Mouse (Mus musculus) frontal cortex, postnatal 10 days (tissue): Measurements from ENCODE around the gene Fam214a.

Experiments
- DNase-seq, 2 experiments: peaks; one replicate each; pipeline ENCODE4 v3.0.0; 2022; ENCODE audit warnings: low spot score in 2 of 2, mixed read lengths in 1 of 2

Fam214a gene

DNA sequence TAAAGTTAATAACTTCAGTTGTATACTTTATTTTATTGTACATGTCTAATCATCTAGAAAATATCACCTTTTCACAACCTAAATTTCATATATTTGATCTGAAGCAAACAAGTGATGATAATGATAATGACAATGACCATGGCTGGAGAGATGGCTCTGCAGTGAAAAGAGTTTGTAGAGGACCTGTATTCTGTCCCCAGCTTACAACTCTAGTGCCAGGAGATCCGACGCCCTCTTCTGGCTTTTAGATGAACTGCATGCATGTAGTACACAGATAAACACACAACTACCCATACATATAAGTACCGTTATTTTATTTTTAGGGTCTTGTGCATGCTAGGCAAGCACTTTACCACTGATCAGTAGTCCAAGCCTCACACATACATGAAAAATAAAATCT, 1.2 kb upstream of the Fam214a start:
- no peak for DNase-seq

DNA sequence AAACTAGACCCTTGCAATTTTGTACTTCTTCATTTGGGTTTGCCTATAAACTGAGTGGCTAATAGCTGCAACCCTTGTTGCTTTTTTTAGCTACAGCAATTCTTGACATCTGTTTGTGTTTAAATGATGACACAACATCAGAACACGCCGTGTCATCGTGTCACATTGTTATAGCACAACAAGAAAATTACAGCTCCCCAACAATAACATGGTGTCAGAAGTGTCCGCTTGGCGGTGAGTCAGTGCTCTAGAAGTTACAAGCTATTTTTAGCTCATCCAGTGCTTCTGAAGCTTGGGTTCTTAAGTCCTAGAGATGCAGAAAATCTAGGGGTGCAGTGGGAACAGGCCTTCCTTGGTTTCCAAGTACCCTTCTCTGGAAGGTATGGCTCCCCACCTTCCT, 578 bp upstream of the Fam214a start:
- peak; percentile 16 to 28 for DNase-seq

DNA sequence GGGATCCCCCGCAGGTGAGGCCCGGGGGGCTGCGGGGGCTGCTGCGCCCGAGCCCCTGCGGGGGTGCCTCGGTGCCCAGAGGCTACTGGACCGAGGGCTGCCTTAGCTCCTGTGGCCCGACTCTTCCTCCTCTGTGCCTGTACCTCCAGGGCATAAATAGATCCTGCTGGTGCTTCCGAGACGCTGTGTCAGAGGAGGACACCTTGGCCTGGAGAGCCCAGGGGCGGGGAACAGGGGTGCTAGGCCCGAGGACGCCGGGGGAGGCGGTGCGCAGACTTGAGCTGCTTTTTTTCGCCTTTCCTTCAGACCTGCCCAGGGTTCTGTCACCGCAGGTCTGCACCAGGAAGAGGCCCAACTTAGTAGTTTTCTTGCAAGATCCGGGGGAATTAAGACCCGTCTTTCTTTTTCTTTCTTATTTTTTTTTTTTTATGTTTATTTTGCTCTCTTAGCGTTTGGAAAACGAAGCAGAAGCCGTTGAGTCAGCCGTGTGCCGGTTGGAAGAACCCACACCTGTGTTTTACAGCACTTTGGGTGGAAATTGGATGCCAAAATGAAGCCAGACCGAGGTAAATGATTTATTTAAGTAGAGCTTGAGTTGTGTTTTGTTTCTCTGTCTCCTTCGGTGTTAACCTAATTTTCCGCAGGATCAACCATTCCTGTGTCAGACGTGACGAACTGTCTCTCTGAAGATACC, 728 bp downstream of the Fam214a start:
- peak; percentile 33 to 53 for DNase-seq

DNA sequence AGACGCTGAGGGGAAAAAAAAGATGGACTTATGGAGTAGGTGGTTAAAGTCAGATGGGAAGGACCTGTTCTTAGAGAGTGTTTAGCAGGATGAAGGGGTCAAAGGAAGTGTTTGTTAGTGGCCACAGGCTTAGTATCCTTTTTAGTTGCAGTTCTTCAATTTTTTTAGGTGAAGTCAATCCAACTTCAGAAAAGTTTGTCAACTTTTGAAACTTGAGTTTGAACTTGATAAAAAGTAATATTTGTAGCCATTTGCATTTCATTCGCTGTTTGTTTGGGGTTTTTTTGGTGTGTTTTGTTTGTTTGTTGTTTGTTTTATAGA, 1.2 kb downstream of the Fam214a start:
- DNase-seq: no peak

DNA sequence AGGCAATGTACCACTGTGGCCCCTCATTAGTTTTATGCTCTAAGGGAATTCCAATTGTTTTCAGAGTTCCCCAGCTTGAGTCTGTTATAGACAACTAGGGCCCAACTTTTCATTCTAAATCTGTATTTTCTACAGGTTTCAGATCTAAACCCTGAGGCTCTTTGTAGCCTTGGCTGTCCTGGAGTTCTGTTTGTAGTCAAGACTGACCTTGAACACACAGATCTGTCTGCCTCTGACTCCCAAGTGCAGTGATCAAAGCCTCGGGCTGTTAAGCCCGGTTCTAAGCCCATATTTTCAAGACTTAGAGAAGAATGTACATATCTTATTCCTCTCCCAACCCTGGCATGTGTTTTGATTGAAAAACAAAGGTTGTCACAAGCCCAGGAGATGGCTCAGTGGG, 1.7 kb downstream of the Fam214a start:
- no peak for DNase-seq

DNA sequence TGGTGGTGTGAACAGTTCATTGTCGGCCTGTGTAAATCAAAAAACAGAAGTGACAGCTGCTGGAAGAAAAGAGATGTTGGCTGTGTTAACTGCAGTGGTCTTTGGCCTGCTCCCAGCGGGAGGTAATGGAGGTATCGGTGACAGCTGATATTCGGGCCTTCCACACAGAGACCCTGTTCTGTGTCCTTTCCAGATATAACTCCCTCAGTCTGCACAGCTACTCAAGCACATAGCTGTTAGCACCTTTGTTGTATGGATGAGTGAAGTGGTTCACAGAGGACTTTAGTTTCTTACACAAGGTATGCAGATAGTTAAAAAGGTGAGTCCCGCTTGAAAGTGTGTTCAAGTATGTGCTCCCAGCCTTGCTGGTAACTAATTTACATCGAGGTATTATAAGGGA, 7.9 kb downstream of the Fam214a start:
- DNase-seq: no peak

DNA sequence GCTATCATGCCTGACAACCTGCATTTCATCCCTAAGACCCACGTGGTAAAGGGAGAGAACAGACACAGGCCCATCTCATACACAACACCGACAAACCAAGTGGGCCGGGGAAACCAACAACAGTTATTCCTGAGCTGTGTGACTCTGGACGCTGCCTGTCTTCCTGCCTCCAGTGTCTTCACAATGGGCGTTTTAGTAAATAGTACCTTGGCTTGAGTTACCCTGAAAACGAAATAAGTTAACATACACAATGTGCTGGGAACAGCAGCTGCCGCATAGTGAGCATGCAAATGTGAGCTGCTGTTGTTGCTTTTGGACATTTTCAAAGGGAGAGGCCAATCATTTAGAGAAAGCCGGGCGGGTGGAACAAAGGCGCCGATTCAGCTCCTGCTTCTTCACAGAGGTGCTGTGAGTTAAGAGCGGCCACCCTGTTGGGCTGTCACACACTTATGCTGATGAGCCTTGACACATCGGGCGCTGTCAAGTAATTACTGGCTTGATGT, 8.4 kb downstream of the Fam214a start:
- DNase-seq: no peak

DNA sequence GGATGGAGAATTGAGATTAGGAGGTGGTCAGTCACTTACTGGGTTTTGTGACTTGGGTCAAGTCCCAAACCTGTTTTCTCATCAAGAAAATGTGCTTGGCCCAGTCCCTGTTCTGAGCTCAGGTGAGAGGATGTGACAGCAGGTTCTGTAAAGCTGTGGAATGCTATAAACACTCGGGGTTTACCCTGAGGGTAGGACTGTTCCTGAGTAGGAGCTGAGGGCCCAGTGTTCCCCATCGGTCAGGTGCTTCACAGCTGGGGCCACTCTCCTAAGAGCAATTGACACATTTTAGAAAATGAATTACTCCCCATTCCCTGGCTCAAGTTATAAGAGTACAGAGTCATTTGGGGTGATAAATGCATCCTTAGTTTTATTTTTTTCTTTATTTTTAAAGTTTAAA, 11.3 kb downstream of the Fam214a start:
- no peak for DNase-seq

DNA sequence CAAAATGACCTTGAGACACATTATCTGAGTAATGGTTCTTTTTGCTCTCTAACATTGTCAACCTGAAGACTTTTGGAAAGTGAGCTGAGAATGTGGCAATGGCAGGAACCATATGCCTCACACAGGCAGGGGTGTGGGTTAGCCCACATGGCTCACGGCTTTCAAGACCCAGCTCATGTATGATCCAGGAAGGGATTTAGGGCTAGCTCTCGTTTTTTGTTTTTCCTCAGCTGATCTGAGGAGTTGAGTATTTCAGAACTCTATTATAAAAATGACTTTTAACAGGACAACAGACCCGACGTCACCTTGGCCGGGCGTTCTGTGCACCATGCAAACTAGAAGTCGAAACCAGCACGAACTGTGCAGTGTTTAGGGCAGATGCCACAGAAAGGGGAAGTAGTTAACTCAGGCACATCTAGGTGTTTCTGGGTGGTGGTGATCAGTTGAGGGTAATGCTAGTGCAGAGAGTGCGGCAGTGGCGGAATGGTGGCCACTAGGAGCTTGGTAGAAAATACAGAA, 12.2 kb downstream of the Fam214a start:
- no peak for DNase-seq

DNA sequence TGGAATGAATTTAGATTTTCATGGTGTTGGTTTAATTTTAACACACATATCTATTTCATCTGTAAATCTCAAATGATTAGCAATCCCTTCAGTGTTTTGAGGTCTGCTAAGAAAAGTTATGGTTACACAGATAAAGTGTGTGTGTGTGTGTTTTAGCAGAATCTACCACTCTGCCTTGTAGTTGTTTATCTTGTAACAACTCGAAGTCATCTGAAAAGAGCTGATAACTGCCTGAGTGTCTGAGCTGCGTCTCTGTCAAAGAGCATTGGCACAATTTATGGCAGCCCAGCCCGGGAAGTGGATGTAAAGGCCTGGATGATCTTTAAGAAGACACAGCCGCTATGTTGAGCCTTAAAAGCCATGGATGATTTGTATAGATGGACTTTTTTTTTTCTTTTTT, 13.5 kb downstream of the Fam214a start:
- DNase-seq: no peak

DNA sequence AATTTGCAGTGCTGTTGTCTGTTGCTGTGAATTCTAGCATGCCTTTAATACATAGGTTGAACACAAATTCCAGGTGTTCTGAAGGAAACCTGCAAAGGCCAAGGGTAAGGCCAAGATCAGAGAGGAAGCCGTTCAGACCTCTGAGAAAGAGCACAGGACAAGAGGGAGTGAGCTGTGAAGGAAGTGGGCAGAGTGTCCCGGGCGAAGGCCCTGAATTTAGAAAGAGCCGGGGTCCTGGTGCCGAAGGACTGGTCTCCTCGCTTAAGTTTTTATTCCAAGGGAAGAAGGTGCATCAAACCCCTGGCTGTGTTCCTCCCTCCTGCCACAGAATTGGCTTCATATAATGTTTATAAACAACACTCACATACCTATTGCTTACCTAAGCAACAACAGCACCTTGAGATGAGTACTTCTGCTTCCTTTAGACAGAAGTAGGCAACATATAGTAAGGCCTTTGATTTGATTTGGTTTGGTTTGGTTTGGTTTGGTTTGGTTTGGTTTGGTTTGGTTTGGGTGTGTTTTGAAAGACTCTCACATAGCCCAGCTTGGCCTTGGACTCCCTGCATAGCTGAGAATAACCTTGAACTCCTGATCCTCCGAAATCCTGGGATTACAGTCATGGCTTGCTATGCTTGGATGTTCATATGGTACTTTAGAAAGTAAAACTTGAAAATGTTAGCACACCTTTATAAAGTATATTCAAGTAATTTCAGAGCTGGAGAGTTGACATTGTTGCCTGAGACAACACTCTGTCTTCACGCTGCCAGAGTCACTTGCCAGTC, 16.2 kb downstream of the Fam214a start:
- no peak for DNase-seq

DNA sequence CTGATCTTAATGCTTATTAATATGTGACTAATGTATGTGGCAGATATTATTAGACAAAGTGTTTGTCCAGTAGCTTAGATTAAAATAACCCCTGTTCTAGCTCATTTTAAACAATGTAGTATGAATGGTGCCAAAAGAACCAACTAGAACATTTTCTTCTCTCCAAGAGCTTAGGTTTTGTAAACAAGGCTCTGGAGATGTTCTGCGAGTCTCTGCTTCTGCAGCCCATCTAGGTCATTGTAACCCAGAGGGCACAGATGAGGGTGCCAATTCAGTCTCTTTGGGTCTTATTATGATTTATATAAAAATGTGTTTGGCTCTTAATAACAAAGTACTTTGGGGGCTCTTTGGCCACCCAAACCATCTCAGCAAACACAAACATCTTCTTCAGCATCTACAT, 17.9 kb downstream of the Fam214a start:
- DNase-seq: no peak

DNA sequence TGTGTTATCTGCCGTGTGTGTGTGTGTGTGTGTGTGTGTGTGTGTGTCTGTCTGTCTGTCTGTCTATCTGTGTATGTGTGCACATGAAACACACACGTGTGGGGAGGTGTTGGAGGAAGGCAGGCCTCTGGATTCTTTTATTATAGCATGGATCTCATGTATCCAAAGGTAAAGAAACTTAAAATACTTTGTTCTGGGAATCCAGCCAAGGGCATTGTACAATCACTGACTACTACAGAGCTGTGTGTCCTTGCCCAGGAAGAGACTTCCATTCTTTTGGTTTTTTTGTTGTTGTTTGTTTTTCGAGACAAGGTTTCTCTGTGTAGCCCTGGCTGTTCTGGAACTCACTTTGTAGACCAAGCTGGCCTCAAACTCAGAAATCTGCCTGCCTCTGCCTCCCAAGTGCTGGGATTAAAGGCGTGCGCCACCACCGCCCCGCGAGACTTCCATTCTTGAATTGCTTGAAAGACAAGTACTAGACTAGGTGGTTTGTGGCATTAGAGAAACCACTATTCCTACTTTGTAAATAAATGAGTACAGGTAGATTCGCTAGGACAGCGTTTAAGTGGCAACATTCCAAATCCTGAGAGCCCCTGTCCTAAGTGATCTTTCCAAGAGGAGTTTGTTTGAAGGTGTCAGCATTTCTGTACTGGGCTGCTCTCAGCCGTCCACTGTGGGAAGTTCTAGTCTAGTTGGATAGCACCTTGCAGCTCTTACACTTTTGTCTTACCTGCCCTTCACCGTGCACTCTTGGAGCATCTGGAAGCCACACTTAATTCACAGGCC, 18.7 kb downstream of the Fam214a start:
- no peak for DNase-seq

DNA sequence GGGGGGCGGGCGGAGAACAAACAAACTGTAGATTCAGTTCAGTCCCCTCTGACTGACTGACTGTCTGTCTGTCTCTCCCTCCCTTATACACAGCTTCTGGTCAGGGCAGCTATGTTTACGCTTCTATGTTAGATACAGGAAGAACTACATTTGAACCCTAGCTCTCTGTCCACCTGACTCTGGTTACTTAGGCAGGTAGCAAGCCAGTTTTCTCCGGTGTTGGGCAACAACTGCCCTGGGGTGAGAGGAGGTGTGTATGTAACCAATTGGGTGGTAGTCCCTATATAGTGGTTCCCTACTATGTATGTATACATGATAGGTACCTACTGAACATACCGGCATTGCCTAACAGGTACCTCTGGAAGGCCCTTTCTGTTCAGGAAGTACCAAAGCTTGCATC, 20.1 kb downstream of the Fam214a start:
- no peak for DNase-seq

DNA sequence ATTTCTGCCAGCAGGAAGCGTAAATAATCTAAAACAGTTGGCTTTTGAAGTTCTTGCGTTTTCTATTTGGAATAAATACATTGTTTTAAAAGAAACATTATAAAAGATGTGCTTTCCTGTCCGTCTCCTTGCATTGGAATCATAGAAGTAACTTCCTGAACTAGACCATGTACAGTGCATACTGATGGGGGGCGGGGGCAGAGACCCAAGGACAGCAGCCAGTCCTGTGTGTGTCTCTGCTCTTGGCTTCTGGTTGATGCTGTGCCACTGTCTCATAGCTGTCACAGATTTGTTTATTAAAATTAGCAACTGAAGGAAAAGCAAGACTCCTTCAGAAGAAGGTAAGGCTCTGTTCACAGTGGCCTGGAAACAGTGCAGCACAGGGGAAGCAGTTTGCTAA, 20.5 kb downstream of the Fam214a start:
- no peak for DNase-seq

DNA sequence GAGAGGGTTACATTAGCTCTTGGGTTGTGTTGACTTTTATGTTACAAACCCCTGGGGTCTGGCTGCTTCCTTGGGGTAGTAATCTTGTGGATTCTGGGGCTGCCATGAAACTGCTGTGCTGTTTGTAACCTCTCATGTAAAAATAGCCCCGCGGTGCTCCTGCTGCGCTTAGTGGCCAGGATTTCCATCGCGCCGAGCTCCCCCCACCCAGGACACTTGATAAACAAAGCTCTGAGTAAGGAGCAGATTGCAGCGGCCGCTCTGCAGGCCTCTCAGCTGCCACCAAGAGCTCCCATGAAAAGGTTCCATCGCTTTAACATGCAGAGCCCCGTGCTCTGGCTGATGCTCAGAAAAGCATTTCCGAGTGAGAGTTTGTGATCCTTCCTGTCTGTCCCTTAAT, 22.1 kb downstream of the Fam214a start:
- no peak for DNase-seq

DNA sequence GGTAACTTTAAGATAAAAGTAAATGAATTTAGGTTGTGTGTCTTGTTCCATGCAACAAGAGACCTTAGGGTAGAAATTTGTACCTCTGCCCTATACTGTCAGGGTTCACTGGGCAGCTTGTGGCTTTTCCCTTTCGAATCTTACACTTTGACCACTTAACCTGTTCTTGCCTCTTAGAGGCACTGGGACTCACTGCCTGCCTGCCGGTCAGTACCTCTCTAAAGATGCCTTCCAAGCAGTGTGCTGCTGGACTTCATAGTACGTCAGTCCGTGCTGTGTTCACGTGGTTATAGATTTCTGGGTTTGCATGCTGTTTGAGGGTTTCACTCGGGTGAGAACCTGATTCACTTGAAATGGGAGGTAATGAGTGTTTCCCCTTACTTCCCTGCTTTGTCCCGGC, 22.7 kb downstream of the Fam214a start:
- DNase-seq: no peak

DNA sequence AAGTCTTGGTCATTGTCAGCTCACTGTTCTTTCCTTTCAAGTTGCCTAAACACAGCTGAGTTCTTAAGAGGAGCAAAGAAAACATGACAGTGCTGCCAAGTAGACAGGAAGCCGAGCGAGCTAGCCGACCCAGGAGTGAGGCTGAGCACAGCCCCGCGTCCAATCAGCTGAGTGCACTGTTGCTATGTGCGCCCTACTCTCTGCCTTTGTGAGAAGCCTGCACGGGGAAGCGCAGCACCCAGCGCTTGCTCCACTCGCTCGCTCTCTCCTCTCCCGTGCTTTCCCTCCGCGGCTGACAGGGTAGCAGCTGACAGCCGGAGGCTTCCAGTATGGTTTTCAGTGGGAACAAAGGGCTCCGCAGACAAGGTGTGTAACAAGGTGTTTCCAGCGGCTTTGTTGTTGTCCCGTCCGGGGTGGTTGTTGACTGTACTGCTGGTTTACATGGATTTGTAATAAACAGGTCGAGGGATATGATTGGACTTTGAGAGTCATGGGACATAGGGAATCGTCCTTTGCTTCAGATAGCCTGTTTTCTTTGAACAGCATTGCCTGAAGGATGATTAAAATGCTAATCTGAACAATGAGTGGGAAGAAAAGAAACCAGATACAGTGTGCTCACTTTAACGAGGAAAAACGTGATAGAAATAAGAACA, 23.4 kb downstream of the Fam214a start:
- peak; percentile 88 to 89 for DNase-seq

DNA sequence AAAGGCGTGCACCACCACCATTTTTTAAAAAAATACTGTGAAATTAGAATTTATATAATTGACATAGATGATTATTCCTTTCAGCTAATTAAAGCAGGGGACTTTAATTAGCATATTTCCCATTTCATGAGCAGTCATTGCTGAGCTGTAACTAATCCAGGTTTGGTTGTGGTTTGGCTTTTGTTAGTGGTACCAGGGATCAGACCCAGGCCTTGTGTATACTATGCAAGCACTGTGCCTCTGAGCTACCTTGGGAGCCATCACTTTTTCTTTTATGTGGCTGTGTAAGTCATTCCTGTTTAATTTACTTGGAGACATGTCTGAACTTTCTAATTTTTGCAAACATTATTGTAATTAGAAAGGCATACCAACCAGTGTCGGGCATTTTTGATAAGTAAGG, 24.6 kb downstream of the Fam214a start:
- no peak for DNase-seq

DNA sequence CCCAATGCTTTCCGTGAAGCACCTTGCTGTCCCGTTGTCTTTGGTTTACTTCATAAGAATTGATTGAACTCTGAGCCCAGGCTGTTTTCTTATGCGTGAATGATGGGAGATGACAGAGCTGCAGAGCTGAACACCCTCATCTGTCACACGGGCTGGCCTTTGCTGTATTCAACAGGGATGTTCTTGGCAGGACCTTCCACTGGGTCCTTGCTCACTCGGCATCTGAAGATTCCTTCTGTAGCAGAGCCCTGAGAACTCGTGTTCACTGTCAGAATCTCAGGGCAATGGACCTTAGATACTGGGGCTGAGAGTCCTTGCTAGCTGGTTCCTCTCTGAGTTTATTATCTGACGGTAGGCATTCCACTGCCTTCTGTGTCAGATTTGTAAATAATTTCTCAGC, 25.3 kb downstream of the Fam214a start:
- DNase-seq: no peak

DNA sequence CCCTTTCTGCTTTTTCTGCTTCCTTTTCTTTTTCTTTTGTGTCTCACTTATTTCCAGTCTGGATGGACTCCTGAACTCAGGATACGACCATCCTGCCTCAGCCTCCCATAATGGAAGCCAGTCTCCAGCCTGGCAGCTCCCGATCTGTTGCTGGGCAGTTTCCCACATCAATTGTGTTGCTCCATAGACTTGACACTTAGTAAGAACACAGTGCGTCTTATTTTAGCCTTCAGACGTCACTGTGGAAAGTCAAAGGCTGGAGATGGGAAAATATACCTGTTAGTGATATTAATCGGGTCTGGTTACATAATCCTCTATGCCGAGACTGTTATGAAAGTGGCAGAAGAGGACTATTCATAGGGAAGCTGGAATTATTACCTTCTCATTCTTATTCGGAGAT, 26.2 kb downstream of the Fam214a start:
- no peak for DNase-seq

DNA sequence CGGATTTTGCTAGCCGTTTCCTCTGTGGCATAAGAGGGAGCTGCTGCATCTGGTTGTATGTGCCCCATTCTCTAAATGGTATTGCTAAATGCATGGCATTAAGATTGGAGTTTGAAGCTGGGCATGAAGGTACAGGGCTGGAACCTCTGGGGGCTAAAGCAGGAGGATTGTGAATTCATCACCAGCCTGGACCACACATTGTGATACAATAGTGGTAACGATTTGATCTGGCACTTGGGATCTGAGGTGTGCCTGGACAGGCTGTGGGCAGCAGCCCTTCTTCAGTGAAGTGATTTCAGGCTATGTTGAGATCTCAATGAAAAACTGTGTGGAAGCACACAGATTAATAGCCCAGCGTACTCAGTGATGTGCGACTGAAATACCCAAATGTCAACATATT, 26.7 kb downstream of the Fam214a start:
- no peak for DNase-seq
